Mouse (Mus musculus) CH12.LX (cell line): ENCODE measurements around the gene Prkn. TPM values are rescaled to one million over a fixed set of nuclear protein-coding genes. Genes with fewer than 3 reads are reported as not detected.

Source experiments
- DNase-seq: peaks from one replicate; pipeline ENCODE4 v3.0.0-alpha.2; 2013; ENCODE audit errors: extremely low read depth
- H3K27ac ChIP-seq: 2 replicates; pipeline ENCODE4 v1.5.1; 2012; ENCODE audit warnings: low read depth, mild to moderate bottlenecking, control low read depth, moderate library complexity; ENCODE audit not compliant: insufficient read depth
- H3K27me3 ChIP-seq: replicated peaks from 2 replicates; pipeline ENCODE3; 2012; ENCODE audit warnings: inconsistent platforms
- H3K36me3 ChIP-seq, 2 experiments: replicated peaks in 1 of 2; 2 replicates each; pipeline versions ENCODE3 to v1.6.1; 2012; ENCODE audit warnings: inconsistent platforms in 1 of 2, low read length in 1 of 2, mild to moderate bottlenecking in 1 of 2, mixed read lengths in 1 of 2, moderate library complexity in 1 of 2; ENCODE audit not compliant: control insufficient read depth in 1 of 2, insufficient read depth in 1 of 2
- H3K4me1 ChIP-seq, 2 experiments: 2 replicates each; pipeline ENCODE4 v1.6.1; 2012; ENCODE audit warnings: inconsistent platforms in 1 of 2, moderate library complexity in 1 of 2; ENCODE audit not compliant: insufficient read depth in 2 of 2, control insufficient read depth in 1 of 2
- H3K4me2 ChIP-seq: 2 replicates; pipeline ENCODE4 v1.6.1; 2012; ENCODE audit warnings: low read depth, mild to moderate bottlenecking, control low read depth; ENCODE audit not compliant: poor library complexity, insufficient read depth, severe bottlenecking
- H3K4me3 ChIP-seq, 3 experiments: fragments of 150-350 bp in 1 of 3; sonication (generic) in 1 of 3; replicated peaks in 1 of 3; 2 replicates each; pipeline versions ENCODE3 to v1.5.1; 2011 to 2012; ENCODE audit warnings: low read depth in 2 of 3, low read length in 2 of 3, mild to moderate bottlenecking in 2 of 3, moderate library complexity in 2 of 3, control low read depth in 1 of 3, improper control_type of control experiment in 1 of 3, inconsistent platforms in 1 of 3, mixed read lengths in 1 of 3; ENCODE audit not compliant: poor library complexity in 1 of 3
- H3K79me2 ChIP-seq: replicated peaks from 2 replicates; pipeline ENCODE4 v1.6.1; 2012; ENCODE audit warnings: mild to moderate bottlenecking, moderate library complexity; ENCODE audit not compliant: control insufficient read depth, poor library complexity, insufficient read depth, severe bottlenecking; ENCODE audit errors: extremely low read depth
- H3K9ac ChIP-seq: 2 replicates; pipeline ENCODE4 v1.6.1; 2012; ENCODE audit warnings: low read depth, mild to moderate bottlenecking, control low read depth, moderate library complexity; ENCODE audit not compliant: insufficient read depth
- H3K9me3 ChIP-seq: replicated peaks from 2 replicates; pipeline ENCODE3; 2012; ENCODE audit warnings: low read length, inconsistent platforms, mixed read lengths
- BHLHE40 ChIP-seq: IDR thresholded peaks from 2 replicates; pipeline ENCODE4 v1.6.1; 2011; ENCODE audit warnings: mild to moderate bottlenecking, low read depth, low read length, improper control_type of control experiment
- CHD1 ChIP-seq: IDR thresholded peaks from 2 replicates; pipeline ENCODE4 v1.6.1; 2012; ENCODE audit warnings: low read depth, low read length, improper control_type of control experiment, inconsistent platforms
- CTCF ChIP-seq, 2 experiments: IDR thresholded peaks in 1 of 2; conservative IDR thresholded peaks in 1 of 2; 2 replicates each; pipeline ENCODE4 v1.5.1; 2011 to 2012; ENCODE audit warnings: low read depth in 2 of 2, low read length in 2 of 2, improper control_type of control experiment in 1 of 2, inconsistent platforms in 1 of 2, mild to moderate bottlenecking in 1 of 2, moderate library complexity in 1 of 2
- E2F4 ChIP-seq: IDR thresholded peaks from 2 replicates; pipeline ENCODE4 v1.6.1; 2011; ENCODE audit warnings: low read depth, low read length, improper control_type of control experiment; ENCODE audit not compliant: insufficient replicate concordance
- EP300 ChIP-seq: IDR thresholded peaks from 2 replicates; pipeline ENCODE4 v1.6.1; 2011; ENCODE audit warnings: low read length, improper control_type of control experiment
- GABPA ChIP-seq: IDR thresholded peaks from 2 replicates; pipeline ENCODE4 v1.6.1; 2012; ENCODE audit warnings: low read depth, low read length, improper control_type of control experiment, inconsistent platforms; ENCODE audit not compliant: insufficient replicate concordance
- IRF4 ChIP-seq: IDR thresholded peaks from 2 replicates; pipeline ENCODE4 v1.6.1; 2014; ENCODE audit warnings: low read depth, mild to moderate bottlenecking, inconsistent platforms, low read length, improper control_type of control experiment
- JUN ChIP-seq: IDR thresholded peaks from 2 replicates; pipeline ENCODE4 v1.6.1; 2011; ENCODE audit warnings: low read depth, mild to moderate bottlenecking, low read length, improper control_type of control experiment, moderate library complexity; ENCODE audit not compliant: insufficient read depth
- MAFK ChIP-seq: IDR thresholded peaks from 2 replicates; pipeline ENCODE4 v1.6.1; 2011; ENCODE audit warnings: low read length, improper control_type of control experiment; ENCODE audit not compliant: insufficient replicate concordance
- MAX ChIP-seq: IDR thresholded peaks from 2 replicates; pipeline ENCODE4 v1.6.1; 2011; ENCODE audit warnings: low read length, improper control_type of control experiment
- MYC ChIP-seq: IDR thresholded peaks from 2 replicates; pipeline ENCODE4 v1.6.1; 2011; ENCODE audit warnings: low read depth, mild to moderate bottlenecking, improper control_type of control experiment, low read length
- NRF1 ChIP-seq: IDR thresholded peaks from 2 replicates; pipeline ENCODE4 v1.6.1; 2014; ENCODE audit warnings: low read depth, mild to moderate bottlenecking, inconsistent platforms, low read length, improper control_type of control experiment, moderate library complexity
- PAX5 ChIP-seq: IDR thresholded peaks from 2 replicates; pipeline ENCODE4 v1.6.1; 2012; ENCODE audit warnings: low read length, inconsistent platforms, mixed read lengths
- RAD21 ChIP-seq: IDR thresholded peaks from 2 replicates; pipeline ENCODE4 v1.6.1; 2011; ENCODE audit warnings: low read depth, mild to moderate bottlenecking, low read length, improper control_type of control experiment, moderate library complexity
- RCOR1 ChIP-seq: conservative IDR thresholded peaks from 2 replicates; pipeline ENCODE4 v1.6.1; 2012; ENCODE audit warnings: low read depth, mild to moderate bottlenecking, inconsistent platforms, low read length, improper control_type of control experiment
- SMC3 ChIP-seq: IDR thresholded peaks from 2 replicates; pipeline ENCODE4 v1.6.1; 2011; ENCODE audit warnings: low read depth, low read length, improper control_type of control experiment
- UBTF ChIP-seq: IDR thresholded peaks from 2 replicates; pipeline ENCODE4 v1.6.1; 2012; ENCODE audit warnings: low read depth, mild to moderate bottlenecking, inconsistent platforms, low read length, improper control_type of control experiment, moderate library complexity
- USF1 ChIP-seq: IDR thresholded peaks from 2 replicates; pipeline ENCODE4 v1.6.1; 2014; ENCODE audit warnings: low read depth, mild to moderate bottlenecking, inconsistent platforms, low read length, improper control_type of control experiment
- USF2 ChIP-seq: conservative IDR thresholded peaks from 2 replicates; pipeline ENCODE4 v1.6.1; 2011; ENCODE audit warnings: low read depth, low read length, improper control_type of control experiment
- ZNF384 ChIP-seq: IDR thresholded peaks from 2 replicates; pipeline ENCODE4 v1.6.1; 2012; ENCODE audit warnings: low read depth, low read length, improper control_type of control experiment, inconsistent platforms
- dilution Hi-C: fragments of 300-500 bp; cut with MboI; formaldehyde crosslinking; loops from 2 replicates; pipeline ENCODE4 v1.14.3; 2020; ENCODE audit warnings: low sequenced_read_pairs; ENCODE audit not compliant: extremely low pct_unique_long_range_greater_than_20kb, extremely low pct_ligation_motif_present
- in situ Hi-C: fragments of 300-500 bp; cut with MboI; formaldehyde crosslinking; loops from 3 replicates; pipeline ENCODE4 v1.14.3; 2019; ENCODE audit warnings: low sequenced_read_pairs, low pct_ligation_motif_present, low pct_unique_long_range_greater_than_20kb, mixed read lengths
- polyA plus RNA-seq: library from polyadenylated mRNA; unstranded; fragments of >175 nt; gene quantifications from 2 replicates; pipeline ENCODE4 v1.2.1, GENCODE M21; 2012; ENCODE audit warnings: low read depth; ENCODE audit not compliant: insufficient read length
- total RNA-seq, 2 experiments: library from RNA; depleted of rRNA; stranded (reverse); fragments of 300-350 nt in 1 of 2; fragments of >200 nt in 1 of 2; gene quantifications; 2 replicates each; pipeline ENCODE4 v1.2.3; 2012 to 2014

The Prkn gene
- total and polyA plus RNA-seq, 3 experiments, result 0.08 TPM; not detected in 2

DNA sequence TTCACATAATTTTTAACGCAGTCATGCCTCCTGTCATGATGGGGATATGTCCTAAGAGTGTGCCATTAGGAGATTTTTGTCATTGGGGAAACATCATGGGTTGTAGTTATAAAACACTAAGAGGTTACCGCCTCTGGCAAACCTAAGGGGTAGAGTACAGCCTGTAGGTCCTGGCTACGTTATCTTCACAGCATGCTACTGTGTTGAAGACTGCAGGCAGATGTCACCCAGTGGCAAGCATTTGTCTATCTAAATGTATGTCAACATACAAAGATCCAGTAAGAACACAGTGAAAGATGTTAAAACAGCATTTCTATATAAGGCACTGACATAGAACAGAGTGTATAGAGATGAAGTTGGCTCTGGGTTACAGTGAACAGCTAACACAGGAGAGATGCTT, 1155.3 kb downstream of the Prkn start:
- peaks cover 0 to 4% of the 10 kb centered on the region in 2 experiments; a peak in 2 of 4 replicates for H3K4me1 ChIP-seq
- no peak overlapping the region for H3K4me2 ChIP-seq
- no peaks in the 10 kb centered on the region for H3K9me3 ChIP-seq
- DNase-seq, result no peak
- H3K4me3 ChIP-seq, result no peak overlapping the region
- H3K27ac ChIP-seq, result no peak overlapping the region
- no peaks in the 10 kb centered on the region for H3K36me3 ChIP-seq
- in situ Hi-C loops, result no loop called here
- no peak overlapping the region for H3K9ac ChIP-seq
- H3K27me3 ChIP-seq, result peaks cover 3% of the 10 kb centered on the region
- no peaks in the 10 kb centered on the region for H3K79me2 ChIP-seq
- dilution Hi-C loops, result no loop called here
- no peak for TF ChIP-seq ZNF384
- TF ChIP-seq NRF1, result no peak
- no peak for TF ChIP-seq MYC
- TF ChIP-seq EP300, result no peak
- TF ChIP-seq CHD1, result no peak
- no peak for TF ChIP-seq RCOR1

DNA sequence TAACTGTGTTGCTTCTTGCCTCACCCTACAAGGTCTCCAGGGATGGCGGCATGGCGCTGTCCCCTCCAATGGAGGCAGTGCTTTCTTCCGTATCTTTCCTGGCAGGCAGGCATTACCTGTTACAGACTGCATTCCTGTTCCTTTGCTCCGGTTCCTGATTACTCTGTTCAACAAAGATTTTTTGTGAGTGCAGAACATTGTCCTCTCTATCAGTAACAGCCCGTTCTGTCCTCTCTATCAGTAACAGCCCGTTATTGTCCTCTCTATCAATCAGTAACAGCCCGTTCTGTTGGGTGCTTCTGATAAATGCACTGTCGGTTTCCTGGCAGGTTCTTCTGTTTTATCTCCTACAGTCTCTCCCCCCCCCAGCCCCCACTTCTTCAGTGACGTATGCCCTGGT, 1156.1 kb downstream of the Prkn start:
- Histone ChIP-seq H3K27me3 (peaks cover 3% of the 10 kb centered on the region), H3K36me3 (no peaks in the 10 kb centered on the region), H3K27ac (no peak overlapping the region), H3K79me2 (no peaks in the 10 kb centered on the region), H3K4me1 (peaks cover 0 to 4% of the 10 kb centered on the region in 2 experiments; a peak in 2 of 4 replicates), H3K9ac (no peak overlapping the region), H3K4me2 (no peak overlapping the region), H3K4me3 (no peak overlapping the region), H3K9me3 (no peaks in the 10 kb centered on the region)
- no peak for TF ChIP-seq IRF4
- no peak for TF ChIP-seq EP300
- no peak for TF ChIP-seq PAX5
- TF ChIP-seq USF1, result no peak
- no peak for TF ChIP-seq RCOR1
- no peak for TF ChIP-seq MAX
- TF ChIP-seq CTCF (conservative IDR thresholded peaks at IDR 0.05 in 1 of 2, IDR thresholded peaks at IDR 0.05 in 1 of 2; ENCODE audit: low read depth in 2 of 2, low read length in 2 of 2), result no peak
- TF ChIP-seq MAFK, result no peak
- TF ChIP-seq E2F4, result no peak
- TF ChIP-seq ZNF384, result no peak
- no peak for TF ChIP-seq JUN
- TF ChIP-seq USF2, result no peak
- no peak for TF ChIP-seq RAD21
- TF ChIP-seq SMC3, result no peak
- no peak for TF ChIP-seq UBTF
- TF ChIP-seq GABPA, result no peak
- TF ChIP-seq BHLHE40, result no peak
- dilution Hi-C loops (no loop called here), in situ Hi-C loops (no loop called here)
- no peak for DNase-seq
